Mouse (Mus musculus) retina, postnatal 7 days (tissue): ENCODE measurements around the gene Gm3839.
A peak's percentile ranks its signal among the peaks of the same experiment; 100 is the strongest.
"Not testable (repeated sequence)": the region's sequence is repeated elsewhere in the genome, so short reads cannot be mapped to it uniquely, and the experiment has no call there.

Experiments
- DNase-seq: peaks from one replicate; pipeline ENCODE4 v3.0.0-alpha.2; 2012; ENCODE audit warnings: low read depth, low spot score

The Gm3839 gene

GRCm38 (mm10) chr14:11356626-11357025, at the start of gene Gm3839:
Gm3839 (minus strand) TSS chr14:11356726.
- DNase-seq = not testable (repeated sequence)

- DNase-seq = no peak
Measured at GRCm38 (mm10) chr14:11405661-11406060, 49.1 kb upstream of the Gm3839 start.

GRCm38 (mm10) chr14:11377846-11378245, 21.3 kb upstream of the Gm3839 start:
- no peak for DNase-seq

- DNase-seq = no peak
Measured at GRCm38 (mm10) chr14:11375225-11375624, 18.7 kb upstream of the Gm3839 start.

- DNase-seq = no peak
Measured at GRCm38 (mm10) chr14:11346086-11346485, 10.4 kb downstream of the Gm3839 start.

GRCm38 (mm10) chr14:11329993-11330392, 26.5 kb downstream of the Gm3839 start:
- peak; percentile 14 for DNase-seq

GRCm38 (mm10) chr14:11307079-11307478, 49.4 kb downstream of the Gm3839 start:
- DNase-seq = no peak

- DNase-seq = not testable (repeated sequence)
Measured at GRCm38 (mm10) chr14:11287956-11288355, 68.6 kb downstream of the Gm3839 start.

- DNase-seq = no peak
Measured at GRCm38 (mm10) chr14:11257161-11257705, 99.3 kb downstream of the Gm3839 start.

GRCm38 (mm10) chr14:11248053-11248452, 108.5 kb downstream of the Gm3839 start:
- DNase-seq = no peak

- no peak for DNase-seq
Measured at GRCm38 (mm10) chr14:11244546-11244945, 112.0 kb downstream of the Gm3839 start.

GRCm38 (mm10) chr14:11232086-11232485, 124.4 kb downstream of the Gm3839 start:
- no peak for DNase-seq
